Mouse (Mus musculus): Measurements from ENCODE around the gene Ccr1l1.

Ccr1l1 gene

DNA sequence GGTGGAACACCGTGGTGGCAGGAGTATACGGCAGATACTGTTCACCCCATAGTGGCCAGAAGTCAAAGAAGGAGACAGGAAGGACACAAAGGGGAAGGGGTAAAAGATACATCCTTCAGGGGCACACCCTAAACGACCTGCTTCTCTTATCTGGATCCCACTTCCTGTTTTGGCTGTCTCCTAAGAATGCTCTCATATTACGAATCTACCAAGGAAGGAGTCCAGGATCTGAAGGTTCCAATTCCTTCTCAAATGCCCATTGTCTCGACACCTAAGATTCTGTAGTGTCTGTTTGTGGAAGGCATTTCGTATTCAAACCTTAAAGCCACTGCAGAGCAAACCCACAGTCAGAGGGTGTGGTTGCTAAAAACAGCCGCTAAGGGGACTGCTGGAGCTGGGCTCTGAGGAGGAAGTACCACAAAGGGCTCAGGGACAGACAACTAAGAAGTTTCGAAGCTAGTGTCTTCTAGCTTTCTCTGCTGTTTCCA lies 49.4 kb downstream of the Ccr1l1 start:
- DNase-seq (ENCODE audit: low read depth, low spot score), result no peak

DNA sequence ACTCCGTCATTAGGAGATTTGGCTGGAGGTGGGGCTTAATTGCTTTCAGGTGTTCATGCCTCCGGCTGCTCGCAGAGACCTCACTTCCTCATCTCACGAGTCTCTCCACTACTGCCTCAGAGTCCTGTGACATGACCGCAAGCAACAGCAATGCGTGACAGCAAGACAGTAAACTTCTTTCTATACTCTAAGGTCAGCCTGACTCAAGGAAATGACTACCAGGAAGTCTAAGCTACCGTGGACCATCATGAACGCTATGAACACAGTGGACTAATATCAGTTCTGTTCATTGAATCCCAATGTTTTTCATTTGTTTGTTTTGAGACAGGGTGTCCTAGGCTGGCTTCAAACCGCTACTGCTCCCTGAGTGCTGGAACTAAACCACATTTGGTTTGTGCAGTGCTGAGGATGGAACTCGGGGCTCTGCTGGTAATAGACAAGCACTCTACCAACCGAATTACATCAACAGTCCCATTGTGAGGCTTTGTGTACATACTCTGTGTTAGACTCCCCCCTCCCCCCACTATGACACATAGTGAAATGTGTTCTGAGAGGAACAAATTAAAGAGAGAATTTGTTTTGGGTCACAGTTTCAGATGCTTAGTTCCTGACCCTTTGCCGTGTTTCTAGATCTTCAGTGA lies 50.0 kb downstream of the Ccr1l1 start:
- DNase-seq (ENCODE audit: low read depth, low spot score), result no peak

GRCm38 (mm10) chr9:123927281-123927960 lies 50.8 kb downstream of the Ccr1l1 start:
- DNase-seq (ENCODE audit: low read depth, low spot score), result no peak

All from embryo, embryonic 11.5 days (tissue).